8 mouse cellular contexts compared by ENCODE assay signal in the genomic region with DNA sequence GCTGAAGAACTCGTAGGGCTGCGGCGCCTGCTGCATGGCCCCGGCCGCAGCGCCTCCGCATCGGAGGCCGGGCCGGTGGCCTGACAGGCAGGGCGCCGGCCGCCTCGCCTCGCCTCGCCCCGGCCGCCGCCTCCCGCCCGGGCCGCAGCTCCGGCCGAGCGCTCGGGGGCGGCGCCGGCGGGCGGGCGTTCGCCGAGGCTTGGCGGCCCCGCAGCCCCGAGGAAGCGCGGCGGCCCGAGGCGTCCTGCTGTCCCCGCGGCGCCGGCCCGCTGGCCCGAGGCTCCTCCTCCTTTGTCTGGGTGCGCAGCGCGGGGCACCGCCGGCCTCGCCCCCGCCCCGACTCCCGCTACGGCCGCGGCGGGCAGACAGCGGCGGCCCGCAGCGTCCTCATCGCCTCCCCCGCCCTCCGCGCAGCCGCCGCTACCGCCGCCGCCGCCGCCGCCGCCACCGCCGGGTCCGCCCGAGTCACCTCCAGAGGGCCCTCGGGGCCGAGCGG. TPM values are rescaled to one million over a fixed set of nuclear protein-coding genes. Genes with fewer than 3 reads are reported as not detected.
A peak's percentile ranks its signal among the peaks of the same experiment; 100 is the strongest.
DNase-seq lines count a peak whose midpoint lies in the region; ATAC-seq lines count a peak whose summit lies in the region.

A gene (minus strand): TSS at position 287 of the 496 bp plus-strand sequence.

- H3K9ac ChIP-seq in intestine, embryonic 15.5 days: peak within 1 kb of the TSS; percentile 98

- no peaks in the 10 kb centered on the region for H3K36me3 ChIP-seq in intestine, embryonic 15.5 days

- intact Hi-C loops in left cerebral cortex, postnatal 25 days (cut with DNase I): loop anchor here (5.0 kb wide), 3 partner anchors 34 to 309 kb away; a partner anchor contains a TSS

- H3K9me3 ChIP-seq in intestine, embryonic 15.5 days: no peaks in the 10 kb centered on the region

- peaks cover 3% of the 10 kb centered on the region; the same call in 1 of the 2 replicates for H3K4me1 ChIP-seq in intestine, embryonic 15.5 days (replicated peaks)

- DNase-seq in thymus, adult 18-20 months: peak; percentile 19 to 20
- no peak for DNase-seq in thymus, postnatal 4 days
- peak; percentile 32 for DNase-seq in embryo, embryonic 11.5 days (ENCODE audit: low read depth, low spot score)
- peak; percentile 51 to 69 for DNase-seq in gastrocnemius, postnatal 4 days (ENCODE audit: low spot score in 2 of 2)
- peak; percentile 29 to 63 for DNase-seq in left cerebral cortex, postnatal 25 days (ENCODE audit: low spot score in 2 of 2)
- DNase-seq in right cerebral cortex, postnatal 4 days: peak; percentile 55

- peak within 1 kb of the TSS; percentile 97 for H3K4me3 ChIP-seq in intestine, embryonic 15.5 days (replicated peaks)

- ATAC-seq in intestine, embryonic 15.5 days: peak; percentile 87
- peak; percentile 5; the same call in 1 of the 2 replicates for ATAC-seq in megakaryocyte progenitor cell, adult 5-6 weeks (replicated peaks; ENCODE audit: poor library complexity)

- no peaks in the 10 kb centered on the region for H3K27me3 ChIP-seq in intestine, embryonic 15.5 days (replicated peaks)

- 1% methylated on average over 34 of the region's 85 CpGs for WGBS in intestine, embryonic 15.5 days

- H3K27ac ChIP-seq in intestine, embryonic 15.5 days: peak within 1 kb of the TSS; percentile 99

- peak within 1 kb of the TSS; percentile 75 for H3K4me2 ChIP-seq in intestine, embryonic 15.5 days (replicated peaks)

RNA-seq across cellular contexts. Expression of the gene that starts here (rescaled TPM):
- total RNA-seq in gastrocnemius, postnatal 4 days (2021): 10 to 100 TPM; 37.5 to 42.9 TPM
- 8.5 and 8.7 TPM in 2 replicates for polyA plus RNA-seq in intestine, embryonic 15.5 days (2015; fragmentation: Nextera tagmentation; extraction: Ambion mirVana)
- 10 to 100 TPM; 30.7 to 34.9 TPM for total RNA-seq in left cerebral cortex, postnatal 25 days (2021)
- 47.1 and 53.9 TPM in 2 replicates for total RNA-seq in megakaryocyte progenitor cell, adult 5-6 weeks (2015)
- total RNA-seq in megakaryocyte progenitor cell, adult 5-6 weeks (2017): 25.5 and 35.5 TPM in 2 replicates
